Mouse (Mus musculus) liver, embryonic 14.5 days (tissue): ENCODE data around the gene Fbxl18.

Source experiments
- CTCF ChIP-seq: IDR thresholded peaks from 2 replicates; pipeline ENCODE4 v1.5.1; 2016; ENCODE audit warnings: antibody characterized with exemption, low read depth, control low read depth
- EP300 ChIP-seq: IDR thresholded peaks from 2 replicates; pipeline ENCODE4 v1.6.1; 2016; ENCODE audit warnings: antibody characterized with exemption, low read depth

DNA sequence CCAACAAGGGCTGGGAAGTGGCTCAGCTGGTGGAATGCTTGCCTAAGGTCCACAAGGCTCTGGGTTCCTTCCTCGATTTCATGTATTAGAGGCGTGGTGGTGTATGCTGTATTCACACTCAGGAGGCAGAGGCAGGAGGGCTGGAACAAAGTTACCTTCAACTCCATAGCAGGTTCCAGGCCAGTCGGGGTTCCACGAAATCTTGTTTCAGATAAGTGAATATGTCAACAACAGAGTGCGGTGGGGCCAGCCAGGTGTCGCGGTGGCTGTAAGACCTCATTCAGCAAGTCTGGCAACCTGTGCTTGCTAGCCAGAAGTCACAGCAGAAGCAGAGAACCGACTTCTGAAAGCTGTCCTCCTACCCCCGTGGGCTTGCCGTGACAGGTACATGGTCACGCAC, 20.0 kb upstream of the Fbxl18 start:
- no peak for TF ChIP-seq CTCF
- TF ChIP-seq EP300: no peak
